Mouse (Mus musculus) small intestine, adult 2 months (tissue): ENCODE measurements around the gene Gpr176.

Source experiments
- CTCF ChIP-seq: fragments of 200-500 bp; IDR thresholded peaks from 2 replicates; pipeline ENCODE4 v1.5.1; 2012; ENCODE audit warnings: low read depth, mild to moderate bottlenecking, control low read depth, inconsistent platforms, low read length, moderate library complexity, mixed read lengths; ENCODE audit not compliant: insufficient replicate concordance, insufficient read length; ENCODE audit errors: extremely low read depth
- POLR2A ChIP-seq: fragments of 200-500 bp; IDR thresholded peaks from 2 replicates; pipeline ENCODE4 v1.6.1; 2012; ENCODE audit warnings: low read depth, mild to moderate bottlenecking, control low read depth, inconsistent platforms, low read length, moderate library complexity

- no peak for TF ChIP-seq POLR2A
- TF ChIP-seq CTCF, result no peak
These were observed 52.1 kb downstream of the Gpr176 start for GRCm38 (mm10) chr2:118321094-118321493.
